Mouse (Mus musculus): Measurements from ENCODE around the gene Fbll1. TPM values are rescaled to one million over a fixed set of nuclear protein-coding genes. Genes with fewer than 3 reads are reported as not detected.

Gene Fbll1
- total RNA-seq, 2 experiments from 2014 or later: 51.2 to 54.3 TPM

Small RNA genes within 50 kb of the gene (microRNA-seq; reads per million reads assigned to microRNA genes)
- 12.7 to 13.1 reads per million in 2 experiments for gene Mir103-1

Other genes with a start within 250 kb of the Fbll1 start
- gene Pank3, start 29.4 kb downstream of the Fbll1 start, total RNA-seq (2021): 10 to 100 TPM; 63.3 to 64.6 TPM
- gene Rars, start 35.6 kb upstream of the Fbll1 start, total RNA-seq (2021): 10 to 100 TPM; 51.2 to 55.9 TPM
- gene Wwc1, start 181.6 kb upstream of the Fbll1 start, total RNA-seq (2021): 100 to 1,000 TPM; 104 to 133 TPM

Data from layer of hippocampus, postnatal 10 days (tissue).